Mouse (Mus musculus) forebrain, embryonic 14.5 days (tissue): ENCODE measurements at regions not wholly inside any gene's neighbourhood (a gene's known extent, or its start where the extent isn't known, plus 50 kb on each side); places are given as distances from the start of the nearest gene placed in this dataset.

Source experiments
- ATAC-seq: fragments of 200-750 bp; cut with Nextera tagmentation; 2 replicates; pipeline ENCODE4 v1.8.0; 2017; ENCODE audit warnings: mild to moderate bottlenecking, moderate library complexity
- DNase-seq: peaks from one replicate; pipeline ENCODE4 v3.0.0-alpha.2; 2015; ENCODE audit warnings: low spot score
- H3K27ac ChIP-seq: fragments of 300-500 bp; sonication (generic); 2 replicates; pipeline ENCODE4 v1.5.1; 2014; ENCODE audit warnings: low read depth, mild to moderate bottlenecking, control low read depth, low read length, moderate library complexity
- H3K27me3 ChIP-seq: fragments of 300-500 bp; sonication (generic); replicated peaks from 2 replicates; pipeline ENCODE4 v1.6.1; 2014; ENCODE audit warnings: low read length, control low read depth, mixed read lengths; ENCODE audit not compliant: control insufficient read depth, insufficient read depth
- H3K36me3 ChIP-seq: fragments of 300-500 bp; sonication (generic); 2 replicates; pipeline ENCODE4 v1.6.1; 2014; ENCODE audit warnings: low read length, control low read depth; ENCODE audit not compliant: control insufficient read depth, insufficient read depth
- H3K4me1 ChIP-seq: fragments of 300-500 bp; sonication (generic); 2 replicates; pipeline ENCODE4 v1.6.1; 2014; ENCODE audit warnings: antibody characterized with exemption, low read length, control low read depth; ENCODE audit not compliant: control insufficient read depth, insufficient read depth
- H3K4me2 ChIP-seq: fragments of 300-500 bp; sonication (generic); 2 replicates; pipeline ENCODE4 v1.6.1; 2014; ENCODE audit warnings: mild to moderate bottlenecking, control low read depth, low read length
- H3K4me3 ChIP-seq: fragments of 300-500 bp; sonication (generic); 2 replicates; pipeline ENCODE4 v1.5.1; 2014; ENCODE audit warnings: low read depth, low read length, control low read depth
- H3K9ac ChIP-seq: fragments of 300-500 bp; sonication (generic); 2 replicates; pipeline ENCODE4 v1.6.1; 2014; ENCODE audit warnings: mild to moderate bottlenecking, low read length, control low read depth, moderate library complexity
- H3K9me3 ChIP-seq: fragments of 300-500 bp; sonication (generic); replicated peaks from 2 replicates; pipeline ENCODE4 v1.6.1; 2016; ENCODE audit warnings: low read length, control low read depth, mixed read lengths; ENCODE audit not compliant: control insufficient read depth
- WGBS: fragments of 180-500 bp; shearing (Covaris S2); extraction: QIAGEN DNeasy Blood & Tissue Kit; methylation state at CpG from one replicate; pipeline ENCODE4 v1.1.7; 2014; 5-methylcytosine and 5-hydroxymethylcytosine counted together

GRCm38 (mm10) chr11:21024521-21024920, 66.6 kb upstream of the Peli1 start:
- no peak overlapping the region for H3K27ac ChIP-seq
- 60% methylated on average over 2 of the region's 2 CpGs for WGBS
- DNase-seq: no peak
- H3K27me3 ChIP-seq: no peaks in the 10 kb centered on the region
- no peak overlapping the region for H3K4me2 ChIP-seq
- no peaks in the 10 kb centered on the region for H3K4me1 ChIP-seq
- H3K9me3 ChIP-seq: no peaks in the 10 kb centered on the region
- H3K9ac ChIP-seq: no peak overlapping the region
- ATAC-seq: no peak
- no peaks in the 10 kb centered on the region for H3K36me3 ChIP-seq
- no peak overlapping the region for H3K4me3 ChIP-seq

- no peaks in the 10 kb centered on the region for H3K27me3 ChIP-seq
- no peaks in the 10 kb centered on the region for H3K4me1 ChIP-seq
- H3K4me3 ChIP-seq: no peak overlapping the region
- WGBS: 88% methylated on average over 4 of the region's 4 CpGs
- DNase-seq (no peak), ATAC-seq (no peak)
- H3K9ac ChIP-seq: no peak overlapping the region
- no peak overlapping the region for H3K27ac ChIP-seq
- no peaks in the 10 kb centered on the region for H3K36me3 ChIP-seq
- no peak overlapping the region for H3K4me2 ChIP-seq
- H3K9me3 ChIP-seq: no peaks in the 10 kb centered on the region
Observed at GRCm38 (mm10) chr11:21027299-21027698, 63.8 kb upstream of the Peli1 start.

- no peaks in the 10 kb centered on the region for H3K27me3 ChIP-seq
- H3K4me1 ChIP-seq: peaks cover 3% of the 10 kb centered on the region; the same call in 1 of the 2 replicates
- DNase-seq (no peak), ATAC-seq (no peak)
- H3K36me3 ChIP-seq: no peaks in the 10 kb centered on the region
- no peak overlapping the region for H3K27ac ChIP-seq
- WGBS: 95% methylated on average over 6 of the region's 6 CpGs
- no peaks in the 10 kb centered on the region for H3K9me3 ChIP-seq
- no peak overlapping the region for H3K4me3 ChIP-seq
- no peak overlapping the region for H3K9ac ChIP-seq
- no peak overlapping the region for H3K4me2 ChIP-seq
Observed at GRCm38 (mm10) chr11:21030362-21030761, 60.7 kb upstream of the Peli1 start.

- Histone ChIP-seq H3K9ac (no peak overlapping the region), H3K4me1 (peaks cover 3% of the 10 kb centered on the region; the same call in 1 of the 2 replicates), H3K36me3 (no peaks in the 10 kb centered on the region), H3K27ac (no peak overlapping the region), H3K4me2 (no peak overlapping the region), H3K27me3 (no peaks in the 10 kb centered on the region), H3K9me3 (no peaks in the 10 kb centered on the region), H3K4me3 (no peak overlapping the region)
- ATAC-seq (no peak), DNase-seq (no peak)
- 94% methylated on average over 2 of the region's 2 CpGs for WGBS
Observed at GRCm38 (mm10) chr11:21031816-21032215, 59.3 kb upstream of the Peli1 start.

- DNase-seq (no peak), ATAC-seq (peak; percentile 42; the same call in 1 of the 2 replicates)
- no peak overlapping the region for H3K9ac ChIP-seq
- peak overlapping the region; percentile 14; the same call in 1 of the 2 replicates for H3K4me2 ChIP-seq
- no peaks in the 10 kb centered on the region for H3K36me3 ChIP-seq
- no peak overlapping the region for H3K4me3 ChIP-seq
- H3K27me3 ChIP-seq: no peaks in the 10 kb centered on the region
- peaks cover 3% of the 10 kb centered on the region; the same call in 1 of the 2 replicates for H3K4me1 ChIP-seq
- no peak overlapping the region for H3K27ac ChIP-seq
- 43% methylated on average over 14 of the region's 14 CpGs for WGBS
- no peaks in the 10 kb centered on the region for H3K9me3 ChIP-seq
Observed at GRCm38 (mm10) chr11:21033234-21033822, 57.8 kb upstream of the Peli1 start.

GRCm38 (mm10) chr11:21033823-21034401, 57.2 kb upstream of the Peli1 start:
- no peak overlapping the region for H3K9ac ChIP-seq
- no peak overlapping the region for H3K4me3 ChIP-seq
- no peak; the same call in 1 of the 2 replicates for ATAC-seq
- no peak overlapping the region for H3K27ac ChIP-seq
- no peaks in the 10 kb centered on the region for H3K9me3 ChIP-seq
- H3K27me3 ChIP-seq: no peaks in the 10 kb centered on the region
- peaks cover 3% of the 10 kb centered on the region; the same call in 1 of the 2 replicates for H3K4me1 ChIP-seq
- WGBS: 68% methylated on average over 11 of the region's 11 CpGs
- no peaks in the 10 kb centered on the region for H3K36me3 ChIP-seq
- no peak overlapping the region for H3K4me2 ChIP-seq
- DNase-seq: no peak

GRCm38 (mm10) chr11:21036161-21036916, 54.8 kb upstream of the Peli1 start:
- ATAC-seq (peak; percentile 26; the same call in 1 of the 2 replicates), DNase-seq (peak; percentile 66)
- WGBS: 46% methylated on average over 7 of the region's 7 CpGs
- H3K4me2 ChIP-seq: no peak overlapping the region
- H3K9me3 ChIP-seq: no peaks in the 10 kb centered on the region
- no peak overlapping the region for H3K9ac ChIP-seq
- H3K4me1 ChIP-seq: peaks cover 3% of the 10 kb centered on the region; the same call in 1 of the 2 replicates
- no peak overlapping the region for H3K27ac ChIP-seq
- H3K27me3 ChIP-seq: no peaks in the 10 kb centered on the region
- H3K4me3 ChIP-seq: no peak overlapping the region
- H3K36me3 ChIP-seq: no peaks in the 10 kb centered on the region

GRCm38 (mm10) chr11:21037267-21037906, 53.7 kb upstream of the Peli1 start:
- no peaks in the 10 kb centered on the region for H3K27me3 ChIP-seq
- WGBS: 95% methylated on average over 6 of the region's 6 CpGs
- no peak overlapping the region for H3K4me3 ChIP-seq
- no peak overlapping the region for H3K9ac ChIP-seq
- H3K36me3 ChIP-seq: no peaks in the 10 kb centered on the region
- H3K27ac ChIP-seq: no peak overlapping the region
- H3K4me1 ChIP-seq: peaks cover 3% of the 10 kb centered on the region; the same call in 1 of the 2 replicates
- H3K4me2 ChIP-seq: no peak overlapping the region
- H3K9me3 ChIP-seq: no peaks in the 10 kb centered on the region
- no peak for ATAC-seq
- DNase-seq: no peak
